Mouse (Mus musculus): ENCODE data around the gene Mgarp. TPM values are rescaled to one million over a fixed set of nuclear protein-coding genes. Genes with fewer than 3 reads are reported as not detected.
A peak's percentile ranks its signal among the peaks of the same experiment; 100 is the strongest.

Gene Mgarp
- total and polyA plus RNA-seq, 3 experiments = 6.6 to 20.3 (median 14.4) TPM

GRCm38 (mm10) chr3:51365517-51365882 lies 31.0 kb downstream of the Mgarp start:
- Histone ChIP-seq H3K27me3 (ENCODE audit: insufficient read depth, low read length) (peaks cover 9% of the 10 kb centered on the region), H3K9me3 (replicated peaks) (peaks cover 4% of the 10 kb centered on the region), H3K4me3 (ENCODE audit: low read depth, low read length) (no peak overlapping the region), H3K36me3 (replicated peaks) (no peaks in the 10 kb centered on the region), H3K4me1 (ENCODE audit: insufficient read depth, low read depth, low read length) (peaks cover 42% of the 10 kb centered on the region)
- DNase-seq (ENCODE audit: low spot score) = no peak
- no peak for ATAC-seq (ENCODE audit: extremely low read depth, insufficient number of reproducible peaks, low FRiP score, poor library complexity, severe bottlenecking)
- TF ChIP-seq POLR2AphosphoS5 (IDR thresholded peaks at IDR 0.05; ENCODE audit: insufficient replicate concordance, low read depth, low read length) = no peak
- no peak for TF ChIP-seq GATA1 (IDR thresholded peaks at IDR 0.05; ENCODE audit: borderline replicate concordance, low read length)
- no peak for TF ChIP-seq TAL1 (conservative IDR thresholded peaks at IDR 0.05; ENCODE audit: low read depth, low read length)

GRCm38 (mm10) chr3:51364703-51365516 lies 31.6 kb downstream of the Mgarp start:
- no peak for TF ChIP-seq GATA1 (IDR thresholded peaks at IDR 0.05; ENCODE audit: borderline replicate concordance, low read length)
- no peak for TF ChIP-seq POLR2AphosphoS5 (IDR thresholded peaks at IDR 0.05; ENCODE audit: insufficient replicate concordance, low read depth, low read length)
- no peak for TF ChIP-seq TAL1 (conservative IDR thresholded peaks at IDR 0.05; ENCODE audit: low read depth, low read length)
- no peak for TF ChIP-seq CTCF (IDR thresholded peaks at IDR 0.05; ENCODE audit: low read depth, low read length)
- no peak for TF ChIP-seq GATA2 (IDR thresholded peaks at IDR 0.05; ENCODE audit: borderline replicate concordance, low read depth, low read length)
- H3K4me1 ChIP-seq (ENCODE audit: insufficient read depth, low read depth, low read length) = peaks cover 36% of the 10 kb centered on the region
- peaks cover 4% of the 10 kb centered on the region for H3K9me3 ChIP-seq (replicated peaks)
- peak; percentile 60 for DNase-seq (ENCODE audit: low spot score)
- H3K36me3 ChIP-seq (replicated peaks) = no peaks in the 10 kb centered on the region
- H3K4me3 ChIP-seq (ENCODE audit: low read depth, low read length) = peak overlapping the region; percentile 32; the same call in 1 of the 2 replicates
- peak; percentile 83 for ATAC-seq (ENCODE audit: extremely low read depth, insufficient number of reproducible peaks, low FRiP score, poor library complexity, severe bottlenecking)
- peaks cover 6% of the 10 kb centered on the region for H3K27me3 ChIP-seq (ENCODE audit: insufficient read depth, low read length)

- Histone ChIP-seq H3K9me3 (replicated peaks) (peaks cover 5% of the 10 kb centered on the region; the same call in 1 of the 2 replicates), H3K4me3 (ENCODE audit: low read depth, low read length) (no peak overlapping the region), H3K4me1 (ENCODE audit: insufficient read depth, low read depth, low read length) (peaks cover 51% of the 10 kb centered on the region), H3K27me3 (ENCODE audit: insufficient read depth, low read length) (peaks cover 15% of the 10 kb centered on the region), H3K36me3 (replicated peaks) (no peaks in the 10 kb centered on the region)
- ATAC-seq (ENCODE audit: extremely low read depth, insufficient number of reproducible peaks, low FRiP score, poor library complexity, severe bottlenecking) (no peak), DNase-seq (ENCODE audit: low spot score) (no peak)
- TF ChIP-seq POLR2AphosphoS5 (IDR thresholded peaks at IDR 0.05; ENCODE audit: insufficient replicate concordance, low read depth, low read length) = no peak
- TF ChIP-seq TAL1 (conservative IDR thresholded peaks at IDR 0.05; ENCODE audit: low read depth, low read length) = no peak
- no peak for TF ChIP-seq GATA2 (IDR thresholded peaks at IDR 0.05; ENCODE audit: borderline replicate concordance, low read depth, low read length)
Measured at GRCm38 (mm10) chr3:51361066-51361465, 35.5 kb downstream of the Mgarp start.

- H3K4me1 ChIP-seq (ENCODE audit: insufficient read depth, low read depth, low read length) = peaks cover 39% of the 10 kb centered on the region
- no peak overlapping the region; the same call in 1 of the 2 replicates for H3K4me3 ChIP-seq (ENCODE audit: low read depth, low read length)
- no peaks in the 10 kb centered on the region for H3K36me3 ChIP-seq (replicated peaks)
- no peak for TF ChIP-seq TAL1 (conservative IDR thresholded peaks at IDR 0.05; ENCODE audit: low read depth, low read length)
- TF ChIP-seq CTCF (IDR thresholded peaks at IDR 0.05; ENCODE audit: low read depth, low read length) = no peak
- no peak for TF ChIP-seq POLR2AphosphoS5 (IDR thresholded peaks at IDR 0.05; ENCODE audit: insufficient replicate concordance, low read depth, low read length)
- TF ChIP-seq GATA2 (IDR thresholded peaks at IDR 0.05; ENCODE audit: borderline replicate concordance, low read depth, low read length) = no peak
- no peak for TF ChIP-seq GATA1 (IDR thresholded peaks at IDR 0.05; ENCODE audit: borderline replicate concordance, low read length)
- H3K27me3 ChIP-seq (ENCODE audit: insufficient read depth, low read length) = peaks cover 12% of the 10 kb centered on the region
- ATAC-seq (ENCODE audit: extremely low read depth, insufficient number of reproducible peaks, low FRiP score, poor library complexity, severe bottlenecking) (no peak), DNase-seq (ENCODE audit: low spot score) (no peak)
- H3K9me3 ChIP-seq (replicated peaks) = peaks cover 5% of the 10 kb centered on the region; the same call in 1 of the 2 replicates
Measured at GRCm38 (mm10) chr3:51359558-51360307, 36.8 kb downstream of the Mgarp start.

GRCm38 (mm10) chr3:51358660-51359557 lies 37.6 kb downstream of the Mgarp start:
- ATAC-seq (ENCODE audit: extremely low read depth, insufficient number of reproducible peaks, low FRiP score, poor library complexity, severe bottlenecking) = peak; percentile 24
- Histone ChIP-seq H3K27me3 (ENCODE audit: insufficient read depth, low read length) (peaks cover 12% of the 10 kb centered on the region), H3K4me3 (ENCODE audit: low read depth, low read length) (peak overlapping the region; percentile 77), H3K9me3 (replicated peaks) (peaks cover 5% of the 10 kb centered on the region; the same call in 1 of the 2 replicates), H3K4me1 (ENCODE audit: insufficient read depth, low read depth, low read length) (peaks cover 37% of the 10 kb centered on the region), H3K36me3 (replicated peaks) (no peaks in the 10 kb centered on the region)
- DNase-seq (ENCODE audit: low spot score) = no peak
- no peak for TF ChIP-seq TAL1 (conservative IDR thresholded peaks at IDR 0.05; ENCODE audit: low read depth, low read length)
- TF ChIP-seq GATA1 (IDR thresholded peaks at IDR 0.05; ENCODE audit: borderline replicate concordance, low read length) = no peak
- TF ChIP-seq POLR2AphosphoS5 (IDR thresholded peaks at IDR 0.05; ENCODE audit: insufficient replicate concordance, low read depth, low read length) = no peak
- TF ChIP-seq CTCF (IDR thresholded peaks at IDR 0.05; ENCODE audit: low read depth, low read length) = no peak
- TF ChIP-seq GATA2 (IDR thresholded peaks at IDR 0.05; ENCODE audit: borderline replicate concordance, low read depth, low read length) = no peak

Measured in G1E (cell line).